Comparison of ENCODE assay signal across 11 mouse cellular contexts in the genomic region with DNA sequence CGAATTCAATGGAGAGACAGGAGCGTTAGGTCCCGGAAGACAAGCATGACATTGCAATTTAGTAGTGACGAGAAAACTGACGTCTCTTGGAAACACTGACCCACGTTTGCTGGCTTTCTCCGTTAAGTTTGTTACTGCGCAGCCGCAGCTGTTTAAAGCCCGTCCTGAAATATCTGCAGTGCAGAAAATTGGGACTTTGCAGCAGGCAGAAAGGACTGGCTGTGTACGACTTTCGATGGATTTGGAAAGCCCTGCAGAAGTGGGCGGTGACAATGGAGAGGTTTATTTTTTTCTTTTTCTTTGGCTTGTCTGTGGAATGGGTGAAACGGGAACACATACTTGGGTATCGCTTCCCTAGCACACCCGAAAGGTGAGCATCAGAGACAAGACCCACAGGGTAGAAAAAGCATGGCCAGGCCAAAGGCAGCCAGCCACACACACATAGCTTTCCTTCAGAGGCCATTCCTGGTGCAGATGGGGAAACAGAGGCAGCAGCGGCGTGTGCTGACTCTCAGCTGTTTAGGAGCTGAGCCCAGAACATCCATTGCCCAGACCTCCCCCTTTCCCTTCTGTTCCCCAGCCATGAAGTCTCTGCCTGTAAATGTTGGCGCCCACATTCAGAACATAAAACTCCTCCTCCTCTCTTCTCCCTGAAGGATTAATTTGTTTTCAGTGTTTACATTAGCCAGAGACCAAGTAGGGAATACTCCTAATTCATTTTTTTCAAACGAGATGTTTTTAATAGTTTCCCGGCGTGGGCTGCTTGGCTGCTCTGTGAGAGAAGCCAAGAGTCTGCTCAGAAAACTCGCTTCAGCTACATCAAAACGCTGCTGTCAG.
DNase-seq lines count a peak whose midpoint lies in the region; ATAC-seq and TF ChIP-seq lines count a peak whose summit lies in the region.
"Had no signal": no experiment of that assay in that cellular context is flagged by ENCODE, and none has a peak within 500 bp of the region (broad histone marks: within the 10 kb centered on the region; RNA-seq: fewer than 3 reads in every experiment).

No protein-coding gene starts in this region.

- no peak for TF ChIP-seq CTCF in kidney, adult 2 months (conservative IDR thresholded peaks at IDR 0.05; ENCODE audit: insufficient read depth, insufficient read length, low read depth, low read length)

- 0 out of 2 replicates have a peak overlapping the region, but pooled peaks have one; percentile 31 for H3K9ac ChIP-seq in neural tube, embryonic 13.5 days
- H3K9ac ChIP-seq: embryonic facial prominence, embryonic 12.5 days had no signal

- no peaks in the 10 kb centered on the region for H3K4me1 ChIP-seq in kidney, adult 2 months (ENCODE audit: control insufficient read depth, insufficient read depth, low read length)
- H3K4me1 ChIP-seq in neural tube, embryonic 13.5 days (replicated peaks): peaks cover 13% of the 10 kb centered on the region
- H3K4me1 ChIP-seq: embryonic facial prominence, embryonic 12.5 days; megakaryocyte, embryonic 14.5 days had no signal

- intact Hi-C loops in heart, postnatal 36 days (cut with DNase I): no loop called here

- WGBS in kidney, adult 2 months: 71% methylated on average over 24 of the region's 24 CpGs
- WGBS in neural tube, embryonic 13.5 days: 55% methylated on average over 24 of the region's 24 CpGs

- no peaks in the 10 kb centered on the region for H3K27me3 ChIP-seq in kidney, adult 2 months (replicated peaks; ENCODE audit: control insufficient read depth, insufficient read depth, low read length)
- H3K27me3 ChIP-seq in neural tube, embryonic 13.5 days: peaks cover 4% of the 10 kb centered on the region; the same call in 1 of the 2 replicates
- H3K27me3 ChIP-seq: embryonic facial prominence, embryonic 12.5 days had no signal

- no peak overlapping the region for H3K27ac ChIP-seq in kidney, adult 2 months (ENCODE audit: insufficient read depth, low read depth, low read length)
- no peak overlapping the region for H3K27ac ChIP-seq in neural tube, embryonic 13.5 days (replicated peaks)
- H3K27ac ChIP-seq: embryonic facial prominence, embryonic 12.5 days had no signal

- H3K4me3 ChIP-seq in kidney, adult 2 months (ENCODE audit: insufficient read depth, low read depth, low read length): no peak overlapping the region
- peak overlapping the region; percentile 9 for H3K4me3 ChIP-seq in neural tube, embryonic 13.5 days
- H3K4me3 ChIP-seq: embryonic facial prominence, embryonic 12.5 days; megakaryocyte, embryonic 14.5 days had no signal

- ATAC-seq in neural tube, embryonic 13.5 days (ENCODE audit: low read depth): no peak

- H3K4me2 ChIP-seq in neural tube, embryonic 13.5 days: peak overlapping the region; percentile 45
- H3K4me2 ChIP-seq: embryonic facial prominence, embryonic 12.5 days had no signal

- DNase-seq in kidney, postnatal 4 days: peak; percentile 28 to 38
- DNase-seq in kidney, adult 2 months: no peak
- DNase-seq in cerebellum, postnatal 25 days: peak; percentile 31 to 36
- peak; percentile 55 for DNase-seq in layer of hippocampus, adult 11-12 months (ENCODE audit: low spot score)
- DNase-seq in heart, adult 18-20 months: no peak
- DNase-seq in heart, postnatal 36 days: no peak
- DNase-seq in spleen, postnatal 10 days (ENCODE audit: low spot score in 2 of 2): no peak
- DNase-seq: heart, postnatal 4 days had no signal

- no peaks in the 10 kb centered on the region for H3K36me3 ChIP-seq in kidney, adult 2 months (ENCODE audit: control insufficient read depth, insufficient read depth, low read length)
- no peaks in the 10 kb centered on the region for H3K36me3 ChIP-seq in neural tube, embryonic 13.5 days
- H3K36me3 ChIP-seq: embryonic facial prominence, embryonic 12.5 days had no signal

- H3K9me3 ChIP-seq in neural tube, embryonic 13.5 days: no peaks in the 10 kb centered on the region
- H3K9me3 ChIP-seq: embryonic facial prominence, embryonic 12.5 days had no signal

- no peak for TF ChIP-seq POLR2A in kidney, adult 2 months (IDR thresholded peaks at IDR 0.05; ENCODE audit: low read depth, low read length)

Comparison
In these comparisons a context has a peak if more than half of its experiments do, and no peak if none do; other contexts are left out.
1. DNase-seq: peak in kidney, postnatal 4 days (2 of 2), cerebellum, postnatal 25 days (2 of 2) and layer of hippocampus, adult 11-12 months (single experiment); none in kidney, adult 2 months (single experiment), heart, adult 18-20 months (0 of 2), heart, postnatal 36 days (0 of 2) and spleen, postnatal 10 days (0 of 2).